Mouse (Mus musculus): ENCODE data around the gene Prop1.

DNA sequence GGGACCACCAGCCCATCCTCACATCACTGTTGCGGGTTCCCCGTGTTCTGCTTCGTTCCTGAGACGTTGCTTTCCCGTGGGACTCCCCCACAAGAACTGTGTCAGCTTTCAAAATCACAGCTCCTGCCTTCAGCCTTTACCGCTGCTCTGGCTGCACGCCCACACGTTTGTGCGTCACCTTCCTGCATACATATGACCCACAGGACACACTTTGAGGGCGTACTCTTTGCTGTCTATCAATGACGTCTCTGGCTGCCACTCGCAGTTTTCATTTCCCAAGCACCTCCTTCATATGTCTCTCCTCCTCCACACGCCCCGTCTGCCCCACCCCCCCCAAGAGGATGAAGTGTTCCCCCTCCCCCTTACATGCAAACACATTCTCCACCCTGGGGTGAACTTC, 1.3 kb downstream of the Prop1 start:
- TF ChIP-seq CTCF (IDR thresholded peaks at IDR 0.05; ENCODE audit: borderline replicate concordance, insufficient read depth, low read length) (no peak), POLR2A (IDR thresholded peaks at IDR 0.05; ENCODE audit: low read depth, low read length) (no peak)
